Mouse (Mus musculus): ENCODE data around the gene 4930544D05Rik. TPM values are rescaled to one million over a fixed set of nuclear protein-coding genes. Genes with fewer than 3 reads are reported as not detected.
"Not testable (repeated sequence)": the region's sequence is repeated elsewhere in the genome, so short reads cannot be mapped to it uniquely, and the experiment has no call there.

The 4930544D05Rik gene
- not detected in 2 replicates for polyA plus RNA-seq (2016; fragmentation: Nextera tagmentation; extraction: Ambion mirVana)

DNA sequence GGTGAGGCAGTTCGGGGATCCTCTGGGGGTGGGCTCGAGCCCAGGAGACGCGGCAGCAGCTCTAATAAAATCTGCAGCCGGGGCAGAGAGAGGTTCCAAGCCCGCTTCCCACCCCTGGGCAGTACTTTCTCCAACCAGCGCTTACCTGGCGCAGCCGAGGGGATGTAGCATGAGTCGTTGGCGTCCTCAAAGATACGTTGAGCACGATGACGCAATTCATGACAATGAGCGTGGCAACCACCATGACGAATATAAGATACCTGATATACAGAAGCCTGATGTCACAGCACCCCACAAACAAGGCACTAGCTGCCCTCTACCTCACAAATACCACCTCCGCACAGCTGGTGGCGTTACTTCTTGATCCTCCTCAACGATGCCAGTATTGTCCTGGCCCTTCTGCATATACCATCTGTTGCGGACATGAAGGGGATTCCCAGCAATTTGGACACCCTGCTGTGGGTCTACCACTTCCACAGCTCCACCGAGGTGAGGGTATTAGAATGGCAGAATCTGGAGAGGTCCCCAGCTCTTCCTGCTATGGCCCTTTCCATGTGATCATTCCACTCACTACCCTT lies at the start of gene 4930544D05Rik:
TSS of gene 4930544D05Rik (plus strand) at position 333 of the 578 bp plus-strand sequence.
- no peaks in the 10 kb centered on the region for H3K9me3 ChIP-seq (replicated peaks)
- 8% methylated on average over 21 of the region's 21 CpGs for WGBS
- H3K9ac ChIP-seq: peak within 1 kb of the TSS; percentile 59; the same call in 1 of the 2 replicates
- ATAC-seq (ENCODE audit: insufficient number of reproducible peaks, low FRiP score): no peak
- peaks cover 19% of the 10 kb centered on the region for H3K4me1 ChIP-seq (replicated peaks)
- H3K27ac ChIP-seq (ENCODE audit: poor library complexity, severe bottlenecking): peak within 1 kb of the TSS; percentile 60
- peak within 1 kb of the TSS; percentile 76 for H3K4me2 ChIP-seq
- H3K36me3 ChIP-seq: peaks cover 31% of the 10 kb centered on the region
- peak within 1 kb of the TSS; percentile 42 for H3K4me3 ChIP-seq
- peaks cover 14% of the 10 kb centered on the region; the same call in 1 of the 2 replicates for H3K27me3 ChIP-seq (replicated peaks)

DNA sequence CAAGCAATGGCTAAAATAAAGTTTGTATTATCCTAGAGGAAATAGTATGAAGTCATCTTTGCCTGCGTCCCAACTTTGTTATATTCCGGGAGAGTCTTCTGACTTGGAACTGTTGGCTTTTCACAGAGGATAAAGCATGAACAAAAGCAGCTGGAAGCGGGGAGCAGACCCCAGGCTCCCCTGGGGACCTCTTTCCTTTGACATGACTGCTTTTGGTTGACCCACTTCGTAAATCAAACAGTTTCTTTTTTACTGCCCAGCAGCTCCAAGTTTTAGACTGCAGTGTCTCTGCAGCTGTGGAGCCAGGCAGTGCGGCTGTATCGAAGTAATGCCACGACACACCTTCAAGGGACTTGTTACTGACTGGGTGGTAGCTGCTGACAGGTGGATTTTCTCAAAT lies 49.1 kb upstream of the 4930544D05Rik start:
- Histone ChIP-seq H3K9ac (no peak overlapping the region), H3K4me1 (replicated peaks) (peaks cover 47% of the 10 kb centered on the region), H3K27me3 (replicated peaks) (no peaks in the 10 kb centered on the region), H3K4me2 (no peak overlapping the region), H3K36me3 (peaks cover 7% of the 10 kb centered on the region; the same call in 1 of the 2 replicates), H3K9me3 (replicated peaks) (no peaks in the 10 kb centered on the region), H3K4me3 (no peak overlapping the region), H3K27ac (ENCODE audit: poor library complexity, severe bottlenecking) (no peak overlapping the region)
- WGBS: 67% methylated on average over 7 of the region's 7 CpGs
- ATAC-seq (ENCODE audit: insufficient number of reproducible peaks, low FRiP score): no peak

DNA sequence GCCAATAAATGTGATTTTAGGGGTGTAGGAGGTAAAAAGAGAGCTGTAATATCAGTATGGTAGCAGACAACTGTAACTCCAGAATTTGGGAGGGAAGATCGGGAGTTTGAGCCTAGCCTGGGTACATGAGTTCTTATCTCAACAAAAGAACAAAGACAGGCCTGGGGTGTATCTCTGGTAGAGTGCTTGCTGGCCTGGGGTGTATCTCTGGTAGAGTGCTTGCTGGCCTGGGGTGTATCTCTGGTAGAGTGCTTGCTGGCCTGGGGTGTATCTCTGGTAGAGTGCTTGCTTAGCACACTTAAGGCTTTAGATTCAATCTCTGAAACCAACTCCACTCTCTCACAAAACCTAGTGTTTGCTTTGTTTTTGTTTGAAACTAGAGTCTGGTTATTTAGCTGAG lies 45.0 kb upstream of the 4930544D05Rik start:
- not testable (repeated sequence) for H3K9ac ChIP-seq; H3K4me3 ChIP-seq; H3K9me3 ChIP-seq (replicated peaks); H3K36me3 ChIP-seq; H3K27ac ChIP-seq (ENCODE audit: poor library complexity, severe bottlenecking); H3K27me3 ChIP-seq (replicated peaks); H3K4me2 ChIP-seq
- WGBS: 47% methylated on average over 1 of the region's 1 CpGs
- ATAC-seq (ENCODE audit: insufficient number of reproducible peaks, low FRiP score): peak; percentile 45
- peaks cover 34% of the 10 kb centered on the region for H3K4me1 ChIP-seq (replicated peaks)

DNA sequence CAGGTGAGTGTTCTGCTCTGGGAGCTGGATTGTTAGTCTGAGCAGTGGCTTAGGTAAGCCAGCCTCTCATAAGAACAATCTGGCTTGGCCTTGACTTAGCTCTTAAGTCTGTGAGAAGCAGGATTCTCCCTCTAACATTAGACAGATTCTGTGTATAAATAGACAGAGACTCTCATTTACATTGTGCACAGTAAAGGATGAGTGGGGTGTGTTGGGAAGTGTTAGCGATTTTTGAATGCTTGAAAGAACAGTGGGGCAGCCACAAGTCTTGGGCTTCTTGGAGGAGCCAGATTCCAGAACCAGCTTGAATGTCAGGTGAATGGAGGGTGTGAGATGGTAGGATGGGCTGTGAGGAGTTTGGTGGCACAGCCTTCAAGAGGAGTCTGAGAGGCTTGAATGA lies 44.0 kb upstream of the 4930544D05Rik start:
- Histone ChIP-seq H3K27ac (ENCODE audit: poor library complexity, severe bottlenecking) (no peak overlapping the region), H3K4me1 (replicated peaks) (peaks cover 31% of the 10 kb centered on the region), H3K4me3 (no peak overlapping the region), H3K9ac (no peak overlapping the region), H3K27me3 (replicated peaks) (no peaks in the 10 kb centered on the region), H3K36me3 (peaks cover 6% of the 10 kb centered on the region; the same call in 1 of the 2 replicates), H3K4me2 (no peak overlapping the region), H3K9me3 (replicated peaks) (no peaks in the 10 kb centered on the region)
- no peak for ATAC-seq (ENCODE audit: insufficient number of reproducible peaks, low FRiP score)
- WGBS: 81% methylated on average over 1 of the region's 1 CpGs

DNA sequence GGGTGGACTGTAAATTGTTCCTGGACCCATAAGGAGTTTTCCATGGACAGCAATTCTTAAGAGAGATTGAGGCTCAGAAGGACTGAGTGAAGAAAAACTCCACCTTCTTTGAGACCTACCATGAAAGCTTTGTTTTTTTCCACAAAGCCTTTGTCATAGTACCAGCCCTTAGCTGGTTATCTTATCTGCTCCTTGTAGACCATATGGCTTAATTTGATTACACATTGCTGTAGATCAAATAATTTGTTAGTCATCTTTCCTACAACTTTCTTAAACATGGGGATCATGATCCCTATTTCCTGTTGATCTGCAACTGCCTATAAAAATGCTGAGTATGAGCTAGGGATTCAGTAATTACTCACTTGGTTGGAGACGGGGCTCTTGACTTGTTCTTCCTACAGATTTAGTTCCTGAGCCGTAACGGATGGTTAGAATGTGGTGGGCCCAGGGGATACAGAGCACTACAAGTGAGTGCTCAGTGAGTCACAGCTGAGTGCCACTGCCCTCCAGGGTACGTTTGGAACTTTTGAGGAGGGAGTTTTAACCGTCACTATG lies 43.2 kb upstream of the 4930544D05Rik start:
- no peaks in the 10 kb centered on the region for H3K9me3 ChIP-seq (replicated peaks)
- no peak overlapping the region for H3K4me3 ChIP-seq
- no peak overlapping the region for H3K4me2 ChIP-seq
- WGBS: 38% methylated on average over 5 of the region's 5 CpGs
- H3K27me3 ChIP-seq (replicated peaks): no peaks in the 10 kb centered on the region
- H3K4me1 ChIP-seq (replicated peaks): peaks cover 32% of the 10 kb centered on the region
- peak; percentile 71 for ATAC-seq (ENCODE audit: insufficient number of reproducible peaks, low FRiP score)
- H3K27ac ChIP-seq (ENCODE audit: poor library complexity, severe bottlenecking): peak overlapping the region; percentile 34; the same call in 1 of the 2 replicates
- H3K36me3 ChIP-seq: peaks cover 4% of the 10 kb centered on the region; the same call in 1 of the 2 replicates
- H3K9ac ChIP-seq: no peak overlapping the region

DNA sequence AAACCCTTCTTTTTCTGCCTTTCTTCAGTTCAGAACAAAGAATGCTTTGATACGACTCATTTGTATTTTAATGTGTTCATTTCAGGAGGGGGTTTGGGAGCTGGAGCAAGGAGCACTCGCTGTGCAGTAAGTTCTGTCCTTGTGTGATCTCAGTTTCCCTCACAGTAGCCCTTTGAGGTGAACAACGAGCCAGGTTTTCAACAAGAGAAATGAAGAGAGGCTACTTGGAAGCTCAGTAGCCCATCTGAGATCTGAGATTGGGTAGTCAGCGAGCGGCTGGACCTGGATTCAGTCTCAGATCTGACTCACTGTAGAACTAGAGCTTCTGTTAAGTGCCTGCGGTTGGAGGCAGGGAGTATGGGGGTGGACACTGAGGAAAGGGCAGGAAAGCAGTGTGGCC lies 41.8 kb upstream of the 4930544D05Rik start:
- Histone ChIP-seq H3K27me3 (replicated peaks) (no peaks in the 10 kb centered on the region), H3K4me3 (no peak overlapping the region), H3K4me2 (no peak overlapping the region), H3K36me3 (0 out of 2 replicates have a peak, but pooled peaks cover under 1% of the 10 kb centered on the region), H3K9me3 (replicated peaks) (no peaks in the 10 kb centered on the region), H3K27ac (ENCODE audit: poor library complexity, severe bottlenecking) (no peak overlapping the region), H3K4me1 (replicated peaks) (peaks cover 45% of the 10 kb centered on the region), H3K9ac (no peak overlapping the region)
- WGBS: 77% methylated on average over 6 of the region's 6 CpGs
- ATAC-seq (ENCODE audit: insufficient number of reproducible peaks, low FRiP score): no peak

DNA sequence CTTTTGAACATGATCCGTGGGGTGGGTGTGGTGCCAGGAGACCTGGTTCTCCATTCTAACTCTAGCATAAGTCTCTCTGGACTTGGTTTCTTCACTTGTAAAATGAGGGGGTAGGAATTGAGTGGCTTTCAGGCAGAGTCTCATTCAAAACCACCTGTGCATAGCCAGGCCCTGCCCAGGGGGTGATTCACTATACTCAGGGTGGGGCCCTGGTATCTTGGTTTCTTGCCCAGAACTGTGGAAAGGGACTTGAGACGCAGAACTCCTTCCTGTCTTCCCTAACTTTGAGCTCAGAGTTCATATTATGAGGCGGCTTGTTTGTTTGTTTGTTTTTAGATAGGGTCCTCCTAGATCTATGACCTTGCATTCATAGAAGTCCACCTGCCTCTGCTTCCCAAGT lies 38.4 kb upstream of the 4930544D05Rik start:
- no peak overlapping the region for H3K4me2 ChIP-seq
- WGBS: 76% methylated on average over 3 of the region's 3 CpGs
- ATAC-seq (ENCODE audit: insufficient number of reproducible peaks, low FRiP score): no peak

DNA sequence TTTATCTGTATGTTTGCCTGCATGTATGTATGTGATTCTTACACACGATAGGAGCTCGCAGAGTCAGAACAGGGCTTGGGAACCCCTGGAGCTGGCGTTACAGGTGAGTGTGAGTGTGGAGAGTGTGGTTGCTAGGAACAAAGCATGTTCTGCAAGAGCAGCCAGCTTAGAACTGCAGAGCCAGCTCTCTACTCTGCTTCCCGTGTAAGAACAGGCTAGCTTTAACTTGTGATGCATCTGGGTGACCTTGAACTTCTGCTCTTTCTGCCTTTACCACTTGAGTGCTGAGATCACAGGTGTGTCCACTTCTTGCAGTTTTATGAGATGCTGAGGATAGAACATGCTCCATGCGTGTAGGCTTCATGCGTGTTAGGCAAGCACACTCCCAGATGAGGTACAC lies 36.7 kb upstream of the 4930544D05Rik start:
- H3K27me3 ChIP-seq (replicated peaks): no peaks in the 10 kb centered on the region
- H3K36me3 ChIP-seq: peaks cover 6% of the 10 kb centered on the region; the same call in 1 of the 2 replicates
- WGBS: 87% methylated on average over 6 of the region's 6 CpGs
- H3K4me1 ChIP-seq (replicated peaks): peaks cover 55% of the 10 kb centered on the region
- no peak overlapping the region for H3K27ac ChIP-seq (ENCODE audit: poor library complexity, severe bottlenecking)
- H3K9ac ChIP-seq: no peak overlapping the region
- no peak overlapping the region for H3K4me3 ChIP-seq
- no peak for ATAC-seq (ENCODE audit: insufficient number of reproducible peaks, low FRiP score)
- H3K4me2 ChIP-seq: no peak overlapping the region
- H3K9me3 ChIP-seq (replicated peaks): no peaks in the 10 kb centered on the region

More for the DNA sequence above, 38.4 kb upstream of the 4930544D05Rik start:
- Histone ChIP-seq H3K36me3 (peaks cover 6% of the 10 kb centered on the region; the same call in 1 of the 2 replicates), H3K9me3 (replicated peaks) (no peaks in the 10 kb centered on the region), H3K4me1 (replicated peaks) (peaks cover 50% of the 10 kb centered on the region), H3K9ac (no peak overlapping the region), H3K27me3 (replicated peaks) (no peaks in the 10 kb centered on the region), H3K27ac (ENCODE audit: poor library complexity, severe bottlenecking) (no peak overlapping the region), H3K4me3 (no peak overlapping the region)

DNA sequence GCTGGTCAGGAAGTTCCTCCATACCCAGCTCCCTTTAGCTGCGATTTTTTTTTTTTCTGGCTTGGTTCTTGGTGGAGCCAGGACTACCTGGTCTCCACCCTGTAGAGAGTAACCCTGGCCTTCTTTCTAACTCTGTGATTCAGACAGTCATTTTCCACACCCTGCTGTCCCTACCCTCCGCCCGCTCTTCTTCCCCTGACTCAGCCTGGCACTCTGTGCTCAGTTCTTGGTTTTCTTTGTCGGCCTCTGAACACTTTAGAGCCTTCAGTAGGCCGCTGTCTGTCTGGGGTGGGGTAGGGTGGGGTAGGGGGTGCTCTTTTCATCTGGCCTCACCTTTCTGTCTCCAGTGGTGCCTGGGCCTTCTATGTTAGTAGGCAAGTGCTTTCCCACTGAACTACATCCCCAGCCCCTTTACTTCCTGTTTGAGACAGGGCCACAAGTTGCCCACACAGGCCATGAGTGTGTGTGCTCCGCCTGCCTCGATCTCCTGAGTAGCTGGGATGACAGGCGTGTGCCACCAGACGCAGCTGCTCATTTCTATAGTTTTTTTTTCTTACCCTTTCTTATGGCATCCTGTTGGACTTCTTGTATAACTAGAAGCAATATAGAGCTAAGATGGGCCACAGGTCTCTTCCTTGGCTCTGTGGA lies 35.8 kb upstream of the 4930544D05Rik start:
- 75% methylated on average over 9 of the region's 9 CpGs for WGBS
- H3K9me3 ChIP-seq (replicated peaks): no peaks in the 10 kb centered on the region
- no peak overlapping the region for H3K4me3 ChIP-seq
- no peak for ATAC-seq (ENCODE audit: insufficient number of reproducible peaks, low FRiP score)
- peaks cover 58% of the 10 kb centered on the region for H3K4me1 ChIP-seq (replicated peaks)
- H3K27me3 ChIP-seq (replicated peaks): no peaks in the 10 kb centered on the region
- H3K9ac ChIP-seq: no peak overlapping the region
- H3K4me2 ChIP-seq: no peak overlapping the region
- H3K36me3 ChIP-seq: peaks cover 6% of the 10 kb centered on the region; the same call in 1 of the 2 replicates
- peak overlapping the region; percentile 12; the same call in 1 of the 2 replicates for H3K27ac ChIP-seq (ENCODE audit: poor library complexity, severe bottlenecking)

DNA sequence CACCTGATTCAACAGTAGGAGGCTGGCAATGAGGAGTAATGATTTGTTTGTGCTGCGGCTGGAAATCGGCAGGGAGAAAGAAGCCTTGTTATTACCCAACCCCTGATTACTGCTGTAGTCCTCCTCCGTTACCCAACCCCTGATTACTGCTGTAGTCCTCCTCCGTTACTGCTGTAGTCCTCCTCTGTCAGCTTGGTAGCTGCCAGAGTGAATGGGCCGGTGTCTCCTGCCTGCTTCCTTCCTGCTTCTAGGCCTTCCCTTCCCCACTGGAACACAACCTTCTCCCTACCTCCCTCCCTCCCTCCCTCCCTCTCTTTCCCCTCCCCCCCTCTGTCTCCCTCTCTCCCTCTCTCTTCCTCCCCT lies 35.3 kb upstream of the 4930544D05Rik start:
- H3K36me3 ChIP-seq: peaks cover 6% of the 10 kb centered on the region; the same call in 1 of the 2 replicates
- no peak overlapping the region for H3K4me2 ChIP-seq
- no peaks in the 10 kb centered on the region for H3K27me3 ChIP-seq (replicated peaks)
- no peak for ATAC-seq (ENCODE audit: insufficient number of reproducible peaks, low FRiP score)
- peaks cover 63% of the 10 kb centered on the region for H3K4me1 ChIP-seq (replicated peaks)
- no peak overlapping the region for H3K4me3 ChIP-seq
- peak overlapping the region; percentile 12; the same call in 1 of the 2 replicates for H3K27ac ChIP-seq (ENCODE audit: poor library complexity, severe bottlenecking)
- no peaks in the 10 kb centered on the region for H3K9me3 ChIP-seq (replicated peaks)
- no peak overlapping the region for H3K9ac ChIP-seq
- 67% methylated on average over 5 of the region's 5 CpGs for WGBS

DNA sequence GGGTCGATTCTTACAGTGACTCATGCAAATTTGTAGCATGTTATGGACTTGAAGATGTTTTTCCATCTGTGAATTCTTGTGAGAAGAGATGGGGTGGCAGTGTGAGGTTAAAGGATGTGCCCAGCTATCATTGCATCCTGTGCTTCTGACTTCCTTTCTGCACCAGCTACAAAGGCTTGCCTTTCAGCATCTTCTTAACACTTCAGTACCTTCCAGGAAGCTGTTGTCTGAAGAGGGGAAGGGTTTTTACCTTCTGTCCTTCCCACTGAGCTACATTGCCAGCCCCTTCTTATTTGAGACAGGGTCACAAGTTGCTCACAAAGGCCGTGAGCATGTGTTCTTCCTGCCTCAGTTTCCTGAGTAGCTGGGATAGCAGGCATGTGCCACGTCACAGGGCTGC lies 34.7 kb upstream of the 4930544D05Rik start:
- Histone ChIP-seq H3K27ac (ENCODE audit: poor library complexity, severe bottlenecking) (no peak overlapping the region), H3K4me2 (no peak overlapping the region), H3K4me1 (replicated peaks) (peaks cover 66% of the 10 kb centered on the region), H3K4me3 (no peak overlapping the region), H3K27me3 (replicated peaks) (no peaks in the 10 kb centered on the region), H3K9ac (no peak overlapping the region), H3K36me3 (peaks cover 6% of the 10 kb centered on the region; the same call in 1 of the 2 replicates), H3K9me3 (replicated peaks) (no peaks in the 10 kb centered on the region)
- ATAC-seq (ENCODE audit: insufficient number of reproducible peaks, low FRiP score): no peak
- 61% methylated on average over 3 of the region's 3 CpGs for WGBS

Data from heart, embryonic 12.5 days (tissue).